In the genomic region with DNA sequence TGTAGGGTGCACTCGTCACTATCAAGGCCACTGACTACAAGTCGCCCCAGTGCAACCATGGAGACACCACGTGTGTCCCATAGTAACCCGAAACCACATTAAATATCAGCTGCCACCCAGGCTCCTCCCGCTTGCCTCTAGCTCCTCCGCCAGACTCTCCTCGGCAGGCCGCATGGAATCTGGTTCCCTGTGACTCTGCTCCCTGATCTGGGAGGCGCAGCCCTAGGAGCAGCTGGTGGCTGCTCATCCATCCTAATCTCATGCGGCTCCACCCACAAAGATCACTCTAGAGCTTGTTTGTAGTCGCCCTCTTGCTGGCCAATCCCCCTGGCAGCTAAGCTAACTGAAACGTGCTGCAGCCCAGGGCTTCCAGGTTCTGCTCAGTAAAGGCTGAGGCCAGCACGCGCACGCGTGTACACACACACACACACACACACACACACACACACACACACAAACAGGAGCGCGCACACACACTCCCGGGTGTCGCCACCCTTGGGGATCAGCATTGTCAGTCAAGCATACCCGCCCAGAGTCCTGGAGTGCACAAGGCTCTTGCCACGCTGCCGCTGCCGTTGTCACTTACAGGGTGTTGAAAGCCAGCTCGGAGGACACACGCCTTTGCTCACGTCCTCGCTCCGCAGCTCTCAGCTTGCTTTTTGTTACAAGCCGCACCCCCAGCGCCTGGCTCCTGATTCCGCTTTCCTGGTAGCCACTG, we compare ENCODE assay signal across 8 mouse cellular contexts.
DNase-seq lines count a peak whose midpoint lies in the region; ATAC-seq and TF ChIP-seq lines count a peak whose summit lies in the region.

No protein-coding gene starts in this region.

- DNase-seq in adrenal gland, adult 8-10 months: peak; percentile 13
- DNase-seq in cerebellum, postnatal 14 days: peak; percentile 70 to 79
- peak; percentile 11 to 20 for DNase-seq in frontal cortex, postnatal 25 days (ENCODE audit: low spot score in 2 of 2)
- DNase-seq in kidney, postnatal 10 days: peak; percentile 7
- peak; percentile 27 for DNase-seq in liver
- DNase-seq in natural killer cell, adult 2 months (ENCODE audit: low spot score in 2 of 2): no peak

- H3K4me1 ChIP-seq in olfactory bulb, adult 2 months (ENCODE audit: control insufficient read depth, insufficient read depth, low read length): peaks cover 20% of the 10 kb centered on the region

- peak overlapping the region; percentile 64 for H3K27ac ChIP-seq in olfactory bulb, adult 2 months (ENCODE audit: insufficient read depth, low read depth, low read length)

- ATAC-seq in erythroid progenitor cell, adult 5-6 weeks (replicated peaks; ENCODE audit: low FRiP score, poor library complexity, severe bottlenecking): no peak

- peak overlapping the region; percentile 55 for H3K4me3 ChIP-seq in olfactory bulb, adult 2 months (ENCODE audit: insufficient read depth, low read depth, low read length)

- TF ChIP-seq CTCF in olfactory bulb, adult 2 months (IDR thresholded peaks at IDR 0.05; ENCODE audit: insufficient read depth, low read depth, low read length): no peak

- TF ChIP-seq POLR2A in olfactory bulb, adult 2 months (IDR thresholded peaks at IDR 0.05; ENCODE audit: insufficient read depth, low read depth, low read length): no peak

- WGBS in olfactory bulb, adult 2 months: under 1% methylated on average over 32 of the region's 32 CpGs

Comparison
In these comparisons a context has a peak if more than half of its experiments do, and no peak if none do; other contexts are left out.
1. DNase-seq: peak in adrenal gland, adult 8-10 months (single experiment), cerebellum, postnatal 14 days (2 of 2), frontal cortex, postnatal 25 days (2 of 2), kidney, postnatal 10 days (single experiment) and liver (single experiment); none in natural killer cell, adult 2 months (0 of 2).